Mouse (Mus musculus): Measurements from ENCODE around the gene Tsc2. TPM values are rescaled to one million over a fixed set of nuclear protein-coding genes. Genes with fewer than 3 reads are reported as not detected.
A peak's percentile ranks its signal among the peaks of the same experiment; 100 is the strongest.

Gene Tsc2
- total and polyA plus RNA-seq, 3 experiments: 104 to 178 (median 110) TPM

DNA sequence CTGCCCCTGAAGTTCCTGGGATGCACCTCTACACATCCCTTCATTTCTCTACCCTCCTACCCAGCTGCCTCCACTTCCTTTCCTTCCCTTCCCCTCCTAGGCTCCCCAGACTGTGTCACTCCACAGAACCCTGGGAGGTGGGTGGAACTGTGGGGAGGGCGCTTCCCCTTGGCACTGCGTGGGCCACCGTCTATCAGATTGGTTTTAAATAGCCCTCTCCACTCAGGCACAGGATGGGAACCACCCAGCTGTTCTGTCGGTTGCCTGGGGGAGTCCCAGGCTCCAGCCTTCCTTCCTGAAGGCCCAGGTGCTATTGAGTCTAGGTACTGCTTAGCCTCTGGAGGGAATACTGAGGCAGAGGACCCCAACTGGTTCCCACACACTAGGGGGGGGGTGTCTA lies 2.6 kb upstream of the Tsc2 start:
- intact Hi-C loops (cut with DNase I): no loop called here
- no peak overlapping the region for H3K4me3 ChIP-seq
- H3K9ac ChIP-seq (ENCODE audit: low read depth, low read length): no peak overlapping the region
- peaks cover 9% of the 10 kb centered on the region for H3K36me3 ChIP-seq (ENCODE audit: control insufficient read depth, insufficient read depth, low read length)
- H3K27ac ChIP-seq: peak overlapping the region; percentile 98
- H3K27me3 ChIP-seq (ENCODE audit: control insufficient read depth, insufficient read depth, low read length): no peaks in the 10 kb centered on the region
- TF ChIP-seq CTCF (IDR thresholded peaks at IDR 0.05): no peak
- peak; percentile 56; the same call in 1 of the 2 replicates for TF ChIP-seq EP300 (IDR thresholded peaks at IDR 0.05; ENCODE audit: insufficient read depth, low read depth, low read length)
- TF ChIP-seq POLR2A (IDR thresholded peaks at IDR 0.05; ENCODE audit: insufficient read depth, low read depth, low read length): peak; percentile 60; the same call in 1 of the 2 replicates
- peak; percentile 55 to 63 for DNase-seq
- H3K79me2 ChIP-seq (replicated peaks; ENCODE audit: control insufficient read depth, insufficient read depth, low read length): no peaks in the 10 kb centered on the region
- H3K4me1 ChIP-seq (ENCODE audit: control insufficient read depth, insufficient read depth, low read length): peaks cover 37% of the 10 kb centered on the region
- WGBS: 34% methylated on average over 4 of the region's 4 CpGs

DNA sequence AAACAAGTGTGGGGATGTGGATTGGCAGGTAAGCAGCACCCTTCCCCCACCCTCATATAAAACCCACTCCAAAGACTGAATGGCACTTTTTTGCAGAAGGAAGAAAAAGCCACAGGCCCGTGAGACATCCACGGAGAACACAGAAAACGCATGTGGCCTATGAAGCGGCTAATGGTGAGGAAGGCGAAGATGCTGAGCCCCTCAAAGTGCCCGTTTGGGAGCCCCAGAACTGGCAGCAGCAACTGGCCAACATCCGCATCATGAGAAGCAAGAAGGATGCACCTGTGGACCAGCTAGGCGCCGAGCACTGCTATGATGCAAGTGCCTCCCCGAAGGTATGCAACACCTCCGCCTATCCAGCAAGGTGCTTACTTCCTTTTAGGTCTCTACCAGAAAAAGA lies 1.4 kb upstream of the Tsc2 start:
- H3K9ac ChIP-seq (ENCODE audit: low read depth, low read length): 0 out of 2 replicates have a peak overlapping the region, but pooled peaks have one; percentile 10
- peak overlapping the region; percentile 98 for H3K27ac ChIP-seq
- no peaks in the 10 kb centered on the region for H3K36me3 ChIP-seq (ENCODE audit: control insufficient read depth, insufficient read depth, low read length)
- intact Hi-C loops (cut with DNase I): no loop called here
- 95% methylated on average over 11 of the region's 11 CpGs for WGBS
- no peaks in the 10 kb centered on the region for H3K79me2 ChIP-seq (replicated peaks; ENCODE audit: control insufficient read depth, insufficient read depth, low read length)
- H3K4me1 ChIP-seq (ENCODE audit: control insufficient read depth, insufficient read depth, low read length): peaks cover 29% of the 10 kb centered on the region
- no peak for DNase-seq
- TF ChIP-seq POLR2A (IDR thresholded peaks at IDR 0.05; ENCODE audit: insufficient read depth, low read depth, low read length) (no peak), EP300 (IDR thresholded peaks at IDR 0.05; ENCODE audit: insufficient read depth, low read depth, low read length) (no peak), CTCF (IDR thresholded peaks at IDR 0.05) (no peak)
- no peak overlapping the region for H3K4me3 ChIP-seq
- H3K27me3 ChIP-seq (ENCODE audit: control insufficient read depth, insufficient read depth, low read length): no peaks in the 10 kb centered on the region

DNA sequence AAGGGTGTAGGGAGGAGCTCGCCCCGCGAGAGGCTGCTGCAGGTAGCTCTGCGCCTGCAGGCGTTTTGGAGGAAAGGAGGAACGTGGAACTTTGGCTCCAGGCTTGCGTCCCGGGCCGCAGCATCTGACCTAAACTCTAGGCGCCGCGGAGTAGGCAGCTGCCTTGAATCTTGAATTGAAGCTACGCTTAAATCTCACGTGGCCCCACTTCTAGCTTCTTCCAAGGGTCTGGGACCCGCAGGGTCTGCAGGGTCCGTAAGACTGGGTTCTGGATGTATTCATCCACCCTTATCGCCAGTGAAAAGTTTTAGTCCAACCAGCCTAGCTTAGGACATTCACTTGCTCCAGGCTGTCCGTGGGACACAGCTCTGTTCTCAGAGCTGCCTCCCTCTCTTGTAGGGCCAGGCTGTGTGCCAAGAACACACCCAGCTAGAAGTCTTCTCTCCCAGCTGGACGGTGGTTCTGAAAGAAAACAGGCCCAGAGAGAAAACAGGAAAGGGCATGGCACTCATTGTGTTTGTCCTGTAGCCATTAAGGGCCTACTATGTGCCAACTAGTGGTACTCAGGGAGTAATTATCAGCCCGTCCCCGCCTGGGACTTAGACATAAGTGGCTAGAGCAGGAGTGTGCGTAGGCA lies 501 bp upstream of the Tsc2 start:
- 4% methylated on average over 22 of the region's 22 CpGs for WGBS
- no peaks in the 10 kb centered on the region for H3K27me3 ChIP-seq (ENCODE audit: control insufficient read depth, insufficient read depth, low read length)
- peaks cover 26% of the 10 kb centered on the region for H3K4me1 ChIP-seq (ENCODE audit: control insufficient read depth, insufficient read depth, low read length)
- H3K27ac ChIP-seq: peak overlapping the region; percentile 98
- DNase-seq: peak; percentile 80 to 85
- H3K4me3 ChIP-seq: peak overlapping the region; percentile 73
- TF ChIP-seq CTCF (IDR thresholded peaks at IDR 0.05): no peak
- peak; percentile 87 for TF ChIP-seq EP300 (IDR thresholded peaks at IDR 0.05; ENCODE audit: insufficient read depth, low read depth, low read length)
- peak; percentile 83 for TF ChIP-seq POLR2A (IDR thresholded peaks at IDR 0.05; ENCODE audit: insufficient read depth, low read depth, low read length)
- peak overlapping the region; percentile 81 for H3K9ac ChIP-seq (ENCODE audit: low read depth, low read length)
- H3K36me3 ChIP-seq (ENCODE audit: control insufficient read depth, insufficient read depth, low read length): no peaks in the 10 kb centered on the region
- intact Hi-C loops (cut with DNase I): loop anchor here (1.0 kb wide), 1 partner anchor 17 kb away; the partner anchor contains the start of gene Slc9a3r2
- H3K79me2 ChIP-seq (replicated peaks; ENCODE audit: control insufficient read depth, insufficient read depth, low read length): no peaks in the 10 kb centered on the region

DNA sequence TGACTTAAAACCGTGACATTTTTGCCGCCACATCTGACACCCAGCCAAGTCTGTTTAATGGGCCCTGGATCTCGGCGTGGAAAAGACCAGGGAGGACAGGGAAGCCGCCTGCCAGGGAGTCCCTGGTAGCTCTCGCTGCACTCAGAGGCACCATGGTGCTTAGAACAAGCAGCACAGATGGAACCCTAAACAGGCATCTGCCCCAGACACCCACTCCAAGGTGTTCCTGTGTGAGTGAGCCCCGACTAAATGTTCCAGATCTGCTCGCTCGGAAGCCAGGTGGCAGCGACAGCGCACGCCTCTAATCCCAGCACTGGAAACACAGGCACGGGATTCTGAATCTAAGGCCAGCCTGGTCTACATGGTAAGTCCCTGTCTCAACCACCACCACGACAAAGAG lies 2.4 kb downstream of the Tsc2 start:
- TF ChIP-seq CTCF (IDR thresholded peaks at IDR 0.05): no peak
- TF ChIP-seq POLR2A (IDR thresholded peaks at IDR 0.05; ENCODE audit: insufficient read depth, low read depth, low read length): no peak
- TF ChIP-seq EP300 (IDR thresholded peaks at IDR 0.05; ENCODE audit: insufficient read depth, low read depth, low read length): no peak
- no peak overlapping the region for H3K27ac ChIP-seq
- no peaks in the 10 kb centered on the region for H3K79me2 ChIP-seq (replicated peaks; ENCODE audit: control insufficient read depth, insufficient read depth, low read length)
- WGBS: 84% methylated on average over 14 of the region's 14 CpGs
- no peak overlapping the region for H3K4me3 ChIP-seq
- intact Hi-C loops (cut with DNase I): no loop called here
- H3K4me1 ChIP-seq (ENCODE audit: control insufficient read depth, insufficient read depth, low read length): peaks cover 18% of the 10 kb centered on the region
- H3K9ac ChIP-seq (ENCODE audit: low read depth, low read length): no peak overlapping the region
- no peaks in the 10 kb centered on the region for H3K27me3 ChIP-seq (ENCODE audit: control insufficient read depth, insufficient read depth, low read length)
- no peaks in the 10 kb centered on the region for H3K36me3 ChIP-seq (ENCODE audit: control insufficient read depth, insufficient read depth, low read length)
- DNase-seq: no peak

DNA sequence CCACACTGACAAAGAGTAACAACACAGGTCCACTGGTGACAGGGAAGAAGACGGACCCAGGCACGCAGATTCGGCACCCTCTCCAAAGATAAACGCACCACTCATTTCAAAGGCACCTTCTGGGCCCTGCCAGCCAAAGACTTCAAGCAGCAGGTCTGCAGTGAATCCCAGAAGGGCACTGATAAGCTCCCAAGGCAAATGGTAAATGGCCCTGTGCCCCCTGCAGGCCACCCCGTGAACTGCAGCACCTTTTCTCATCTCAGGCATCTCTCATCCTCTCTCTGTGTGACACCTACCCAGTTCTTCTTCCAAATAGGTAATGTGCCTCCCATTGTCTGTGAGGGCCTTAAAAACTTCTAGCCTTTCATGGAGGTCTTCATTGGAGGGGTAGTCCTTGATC lies 3.8 kb downstream of the Tsc2 start:
- 17% methylated on average over 5 of the region's 5 CpGs for WGBS
- H3K36me3 ChIP-seq (ENCODE audit: control insufficient read depth, insufficient read depth, low read length): no peaks in the 10 kb centered on the region
- no peak overlapping the region for H3K9ac ChIP-seq (ENCODE audit: low read depth, low read length)
- H3K79me2 ChIP-seq (replicated peaks; ENCODE audit: control insufficient read depth, insufficient read depth, low read length): no peaks in the 10 kb centered on the region
- intact Hi-C loops (cut with DNase I): loop anchor here (2.0 kb wide), 1 partner anchor 90 kb away; no protein-coding TSS in a partner anchor
- DNase-seq: peak; percentile 70 to 82
- H3K27me3 ChIP-seq (ENCODE audit: control insufficient read depth, insufficient read depth, low read length): no peaks in the 10 kb centered on the region
- no peak overlapping the region for H3K4me3 ChIP-seq
- H3K4me1 ChIP-seq (ENCODE audit: control insufficient read depth, insufficient read depth, low read length): peaks cover 8% of the 10 kb centered on the region
- no peak for TF ChIP-seq POLR2A (IDR thresholded peaks at IDR 0.05; ENCODE audit: insufficient read depth, low read depth, low read length)
- TF ChIP-seq CTCF (IDR thresholded peaks at IDR 0.05): peak; percentile 100
- TF ChIP-seq EP300 (IDR thresholded peaks at IDR 0.05; ENCODE audit: insufficient read depth, low read depth, low read length): peak; percentile 87; the same call in 1 of the 2 replicates
- no peak overlapping the region for H3K27ac ChIP-seq

DNA sequence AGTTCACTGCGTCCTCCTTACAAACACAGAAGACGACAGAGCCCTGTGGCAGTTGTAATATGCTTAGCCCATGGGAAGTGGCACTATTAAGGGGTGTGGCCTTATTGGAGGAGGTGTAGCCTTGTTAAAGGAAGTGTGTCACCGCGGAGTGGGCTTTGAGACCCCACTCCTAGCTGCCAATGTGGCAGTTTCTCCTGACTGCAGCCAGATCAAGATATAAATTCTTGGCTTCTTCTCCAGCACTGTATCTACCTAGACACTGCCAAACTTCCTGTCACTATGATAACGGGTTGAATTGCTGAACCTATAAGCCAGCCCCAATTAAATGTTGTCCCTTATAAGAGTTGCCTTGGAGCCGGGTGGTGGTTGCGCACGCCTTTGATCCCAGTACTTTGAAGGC lies 7.0 kb downstream of the Tsc2 start:
- TF ChIP-seq CTCF (IDR thresholded peaks at IDR 0.05) (no peak), POLR2A (IDR thresholded peaks at IDR 0.05; ENCODE audit: insufficient read depth, low read depth, low read length) (no peak), EP300 (IDR thresholded peaks at IDR 0.05; ENCODE audit: insufficient read depth, low read depth, low read length) (no peak)
- 84% methylated on average over 8 of the region's 8 CpGs for WGBS

More for the DNA sequence above, 7.0 kb downstream of the Tsc2 start:
- DNase-seq: no peak
- Histone ChIP-seq H3K4me1 (ENCODE audit: control insufficient read depth, insufficient read depth, low read length) (peaks cover 1% of the 10 kb centered on the region), H3K27me3 (ENCODE audit: control insufficient read depth, insufficient read depth, low read length) (no peaks in the 10 kb centered on the region), H3K27ac (no peak overlapping the region), H3K9ac (ENCODE audit: low read depth, low read length) (no peak overlapping the region), H3K79me2 (replicated peaks; ENCODE audit: control insufficient read depth, insufficient read depth, low read length) (no peaks in the 10 kb centered on the region), H3K4me3 (no peak overlapping the region), H3K36me3 (ENCODE audit: control insufficient read depth, insufficient read depth, low read length) (no peaks in the 10 kb centered on the region)
- intact Hi-C loops (cut with DNase I): no loop called here
